Mouse (Mus musculus) kidney, embryonic 15.5 days (tissue): ENCODE data around the gene Alk. TPM values are rescaled to one million over a fixed set of nuclear protein-coding genes. Genes with fewer than 3 reads are reported as not detected.

Experiments
- ATAC-seq: fragments of 200-750 bp; cut with Nextera tagmentation; replicated peaks from 2 replicates; pipeline ENCODE4 v1.8.0; 2017; ENCODE audit warnings: moderate TSS enrichment; ENCODE audit not compliant: low FRiP score
- H3K27ac ChIP-seq: fragments of 300-500 bp; sonication (generic); 2 replicates; pipeline ENCODE4 v1.5.1; 2015; ENCODE audit warnings: mild to moderate bottlenecking, inconsistent platforms
- H3K27me3 ChIP-seq: fragments of 300-500 bp; sonication (generic); 2 replicates; pipeline ENCODE4 v1.6.1; 2015; ENCODE audit warnings: inconsistent platforms
- H3K36me3 ChIP-seq: fragments of 300-500 bp; sonication (generic); 2 replicates; pipeline ENCODE4 v1.6.1; 2015; ENCODE audit warnings: inconsistent platforms
- H3K4me1 ChIP-seq: fragments of 300-500 bp; sonication (generic); 2 replicates; pipeline ENCODE4 v1.6.1; 2015; ENCODE audit warnings: inconsistent platforms
- H3K4me2 ChIP-seq: fragments of 300-500 bp; sonication (generic); 2 replicates; pipeline ENCODE4 v1.6.1; 2015; ENCODE audit warnings: moderate library complexity, mild to moderate bottlenecking, inconsistent platforms
- H3K4me3 ChIP-seq: fragments of 300-500 bp; sonication (generic); replicated peaks from 2 replicates; pipeline ENCODE4 v1.5.1; 2015; ENCODE audit warnings: mild to moderate bottlenecking, inconsistent platforms
- H3K9ac ChIP-seq: fragments of 300-500 bp; sonication (generic); 2 replicates; pipeline ENCODE4 v1.6.1; 2015; ENCODE audit warnings: mild to moderate bottlenecking, inconsistent platforms
- H3K9me3 ChIP-seq: fragments of 300-500 bp; sonication (generic); replicated peaks from 2 replicates; pipeline ENCODE4 v1.6.1; 2016; ENCODE audit warnings: inconsistent platforms
- WGBS: fragments of 180-500 bp; shearing (Covaris S2); methylation state at CpG from one replicate; pipeline ENCODE4 v1.1.7; 2015; ENCODE audit warnings: mixed read lengths; 5-methylcytosine and 5-hydroxymethylcytosine counted together
- polyA plus RNA-seq: library from polyadenylated mRNA; unstranded; fragments of >200 nt; fragmentation: Nextera tagmentation; extraction: Ambion mirVana; gene quantifications from 2 replicates; pipeline ENCODE4 v1.2.1, GENCODE M21; 2015

Gene Alk
- polyA plus RNA-seq, 1 experiment from 2014 or later: 0.51 TPM

DNA sequence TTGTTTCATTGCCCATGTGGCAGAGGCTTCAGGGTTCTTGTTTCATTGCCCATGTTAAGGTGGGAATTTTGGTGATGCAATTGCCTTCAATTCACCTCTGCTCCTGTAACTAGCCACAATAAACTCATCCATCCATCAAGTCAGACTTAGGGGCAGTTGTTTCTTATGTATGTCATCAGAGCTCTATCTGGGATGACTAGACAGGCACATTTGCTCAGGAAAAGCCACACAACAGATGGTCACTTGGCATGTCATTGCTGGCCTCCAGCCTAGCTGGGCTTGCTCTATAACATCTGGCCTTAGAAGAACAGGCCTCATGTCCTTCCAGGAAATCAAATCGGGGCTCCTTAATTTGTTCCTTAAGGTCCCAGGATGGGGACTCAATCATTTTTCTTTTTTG, 610.3 kb downstream of the Alk start:
- H3K9ac ChIP-seq: no peak overlapping the region
- no peaks in the 10 kb centered on the region for H3K9me3 ChIP-seq
- WGBS: 81% methylated on average over 1 of the region's 1 CpGs
- H3K4me2 ChIP-seq: no peak overlapping the region
- no peaks in the 10 kb centered on the region for H3K27me3 ChIP-seq
- H3K4me3 ChIP-seq: no peak overlapping the region
- no peaks in the 10 kb centered on the region for H3K36me3 ChIP-seq
- ATAC-seq: no peak
- no peak overlapping the region for H3K27ac ChIP-seq
- peaks cover 16% of the 10 kb centered on the region for H3K4me1 ChIP-seq

GRCm38 (mm10) chr17:71993011-71993410, 611.4 kb downstream of the Alk start:
- H3K4me2 ChIP-seq: no peak overlapping the region
- 92% methylated on average over 2 of the region's 2 CpGs for WGBS
- no peak for ATAC-seq
- H3K9me3 ChIP-seq: no peaks in the 10 kb centered on the region
- no peaks in the 10 kb centered on the region for H3K36me3 ChIP-seq
- peaks cover 18% of the 10 kb centered on the region for H3K4me1 ChIP-seq
- H3K9ac ChIP-seq: no peak overlapping the region
- H3K27ac ChIP-seq: no peak overlapping the region
- H3K27me3 ChIP-seq: no peaks in the 10 kb centered on the region
- H3K4me3 ChIP-seq: no peak overlapping the region

GRCm38 (mm10) chr17:71991260-71991659, 613.2 kb downstream of the Alk start:
- Histone ChIP-seq H3K9ac (no peak overlapping the region), H3K4me3 (no peak overlapping the region), H3K9me3 (no peaks in the 10 kb centered on the region), H3K4me1 (peaks cover 33% of the 10 kb centered on the region), H3K27ac (no peak overlapping the region), H3K27me3 (no peaks in the 10 kb centered on the region), H3K36me3 (no peaks in the 10 kb centered on the region), H3K4me2 (no peak overlapping the region)
- 45% methylated on average over 3 of the region's 3 CpGs for WGBS
- no peak for ATAC-seq

DNA sequence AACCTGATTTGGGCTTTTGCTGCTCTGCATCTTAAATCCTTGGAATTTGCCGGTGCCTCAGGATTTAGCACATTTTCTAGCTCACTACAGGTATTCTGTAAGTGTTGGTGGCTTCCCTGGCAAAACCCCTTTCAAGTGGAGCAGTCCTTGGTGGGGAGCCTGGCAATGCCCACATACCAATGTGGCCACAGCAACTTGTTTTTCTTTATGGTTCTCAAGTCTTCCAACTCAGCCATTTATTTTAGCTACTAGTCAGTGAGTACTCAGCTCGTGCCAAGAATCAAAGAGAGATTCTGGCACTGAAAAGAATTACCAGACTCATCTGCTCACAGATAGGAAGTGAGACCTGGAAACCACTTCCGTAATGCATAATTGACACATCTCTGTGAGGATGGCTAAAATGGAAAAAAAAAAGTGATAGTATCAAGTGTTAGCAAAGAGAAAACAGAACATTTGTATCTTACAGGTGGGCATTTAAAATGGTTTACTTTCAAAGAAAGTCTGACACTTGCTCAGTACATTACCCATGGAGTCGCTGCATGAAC, 614.2 kb downstream of the Alk start:
- Histone ChIP-seq H3K4me3 (no peak overlapping the region), H3K27ac (no peak overlapping the region), H3K27me3 (no peaks in the 10 kb centered on the region), H3K36me3 (no peaks in the 10 kb centered on the region), H3K9ac (no peak overlapping the region), H3K9me3 (no peaks in the 10 kb centered on the region), H3K4me1 (peaks cover 31% of the 10 kb centered on the region), H3K4me2 (no peak overlapping the region)
- no peak for ATAC-seq
- 87% methylated on average over 4 of the region's 4 CpGs for WGBS

- 73% methylated on average over 9 of the region's 9 CpGs for WGBS
- Histone ChIP-seq H3K27ac (no peak overlapping the region), H3K9me3 (no peaks in the 10 kb centered on the region), H3K4me1 (peaks cover 31% of the 10 kb centered on the region), H3K36me3 (no peaks in the 10 kb centered on the region), H3K9ac (no peak overlapping the region), H3K4me3 (no peak overlapping the region), H3K27me3 (no peaks in the 10 kb centered on the region), H3K4me2 (no peak overlapping the region)
- no peak for ATAC-seq
Observed at GRCm38 (mm10) chr17:71988736-71989569, 615.5 kb downstream of the Alk start.

- 37% methylated on average over 8 of the region's 8 CpGs for WGBS
- Histone ChIP-seq H3K27me3 (no peaks in the 10 kb centered on the region), H3K36me3 (no peaks in the 10 kb centered on the region), H3K4me2 (peak overlapping the region; percentile 31), H3K4me3 (no peak overlapping the region), H3K4me1 (peaks cover 31% of the 10 kb centered on the region), H3K27ac (peak overlapping the region; percentile 71; the same call in 1 of the 2 replicates), H3K9me3 (no peaks in the 10 kb centered on the region), H3K9ac (no peak overlapping the region)
- ATAC-seq: no peak; the same call in 1 of the 2 replicates
Observed at GRCm38 (mm10) chr17:71986998-71987397, 617.4 kb downstream of the Alk start.

- H3K27me3 ChIP-seq: no peaks in the 10 kb centered on the region
- WGBS: 13% methylated on average over 9 of the region's 9 CpGs
- H3K27ac ChIP-seq: peak overlapping the region; percentile 71
- peak; percentile 79; the same call in 1 of the 2 replicates for ATAC-seq
- peak overlapping the region; percentile 31 for H3K4me2 ChIP-seq
- no peaks in the 10 kb centered on the region for H3K36me3 ChIP-seq
- H3K9ac ChIP-seq: no peak overlapping the region
- H3K4me1 ChIP-seq: peaks cover 32% of the 10 kb centered on the region
- no peaks in the 10 kb centered on the region for H3K9me3 ChIP-seq
- no peak overlapping the region for H3K4me3 ChIP-seq
Observed at GRCm38 (mm10) chr17:71986456-71986855, 618.0 kb downstream of the Alk start.

GRCm38 (mm10) chr17:71981177-71981576, 623.2 kb downstream of the Alk start:
- Histone ChIP-seq H3K36me3 (no peaks in the 10 kb centered on the region), H3K4me3 (no peak overlapping the region), H3K9ac (no peak overlapping the region), H3K27ac (peak overlapping the region; percentile 50; the same call in 1 of the 2 replicates), H3K27me3 (no peaks in the 10 kb centered on the region), H3K4me2 (no peak overlapping the region), H3K9me3 (no peaks in the 10 kb centered on the region), H3K4me1 (peaks cover 21% of the 10 kb centered on the region)
- 77% methylated on average over 4 of the region's 4 CpGs for WGBS
- no peak for ATAC-seq

GRCm38 (mm10) chr17:71980518-71981145, 623.8 kb downstream of the Alk start:
- peak overlapping the region; percentile 50 for H3K27ac ChIP-seq
- ATAC-seq: 0 out of 2 replicates have a peak, but pooled peaks have one; percentile 55
- H3K36me3 ChIP-seq: no peaks in the 10 kb centered on the region
- WGBS: 26% methylated on average over 3 of the region's 3 CpGs
- no peak overlapping the region for H3K4me3 ChIP-seq
- no peaks in the 10 kb centered on the region for H3K9me3 ChIP-seq
- no peaks in the 10 kb centered on the region for H3K27me3 ChIP-seq
- H3K4me2 ChIP-seq: no peak overlapping the region
- no peak overlapping the region for H3K9ac ChIP-seq
- peaks cover 18% of the 10 kb centered on the region; the same call in 1 of the 2 replicates for H3K4me1 ChIP-seq

GRCm38 (mm10) chr17:71979137-71979536, 625.3 kb downstream of the Alk start:
- H3K9me3 ChIP-seq: no peaks in the 10 kb centered on the region
- no peak overlapping the region for H3K4me3 ChIP-seq
- no peaks in the 10 kb centered on the region for H3K27me3 ChIP-seq
- no peak overlapping the region for H3K9ac ChIP-seq
- peaks cover 18% of the 10 kb centered on the region; the same call in 1 of the 2 replicates for H3K4me1 ChIP-seq
- H3K27ac ChIP-seq: no peak overlapping the region
- no peak overlapping the region for H3K4me2 ChIP-seq
- 75% methylated on average over 8 of the region's 8 CpGs for WGBS
- ATAC-seq: 0 out of 2 replicates have a peak, but pooled peaks have one; percentile 3
- no peaks in the 10 kb centered on the region for H3K36me3 ChIP-seq

- H3K9me3 ChIP-seq: no peaks in the 10 kb centered on the region
- no peaks in the 10 kb centered on the region for H3K36me3 ChIP-seq
- no peak overlapping the region for H3K4me2 ChIP-seq
- 91% methylated on average over 4 of the region's 4 CpGs for WGBS
- peaks cover 18% of the 10 kb centered on the region; the same call in 1 of the 2 replicates for H3K4me1 ChIP-seq
- no peak for ATAC-seq
- H3K4me3 ChIP-seq: no peak overlapping the region
- H3K27ac ChIP-seq: no peak overlapping the region
- H3K27me3 ChIP-seq: no peaks in the 10 kb centered on the region
- H3K9ac ChIP-seq: no peak overlapping the region
Observed at GRCm38 (mm10) chr17:71976661-71977060, 627.8 kb downstream of the Alk start.

DNA sequence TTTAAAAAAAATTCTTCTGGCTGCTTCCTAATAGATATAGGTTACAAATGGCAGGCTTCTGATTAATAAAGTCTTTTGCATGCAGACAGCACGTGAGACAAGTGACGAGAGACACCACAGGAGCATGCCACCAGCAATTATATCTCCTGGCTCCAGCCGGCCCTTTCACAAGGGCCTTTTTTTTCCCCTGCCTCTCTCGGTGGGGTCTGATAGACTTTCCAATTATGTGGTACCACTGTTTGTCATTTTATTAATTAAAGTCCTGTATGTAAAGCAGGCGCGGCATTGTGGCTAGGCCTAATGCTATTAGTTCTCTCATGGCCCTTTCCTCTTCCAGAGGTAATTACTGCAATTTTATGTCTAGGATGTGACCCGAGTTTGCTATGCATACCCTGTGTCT, 630.7 kb downstream of the Alk start:
- H3K9ac ChIP-seq: no peak overlapping the region
- no peak overlapping the region for H3K4me2 ChIP-seq
- no peak overlapping the region for H3K27ac ChIP-seq
- H3K4me3 ChIP-seq: no peak overlapping the region
- no peaks in the 10 kb centered on the region for H3K4me1 ChIP-seq
- H3K27me3 ChIP-seq: no peaks in the 10 kb centered on the region
- H3K36me3 ChIP-seq: no peaks in the 10 kb centered on the region
- no peaks in the 10 kb centered on the region for H3K9me3 ChIP-seq
- no peak for ATAC-seq
- WGBS: 82% methylated on average over 7 of the region's 7 CpGs
